Mouse (Mus musculus) midbrain, postnatal 0 days (tissue): ENCODE measurements around the gene Cabp7. TPM values are rescaled to one million over a fixed set of nuclear protein-coding genes. Genes with fewer than 3 reads are reported as not detected.

ENCODE experiments used
- ATAC-seq: fragments of 200-750 bp; cut with Nextera tagmentation; 2 replicates; pipeline ENCODE4 v1.8.0; 2017; ENCODE audit warnings: moderate number of reproducible peaks, mild to moderate bottlenecking, moderate TSS enrichment, moderate library complexity; ENCODE audit not compliant: low FRiP score
- DNase-seq: peaks from one replicate; pipeline ENCODE4 v3.0.0-alpha.2; 2015; ENCODE audit warnings: low spot score
- H3K27ac ChIP-seq: fragments of 300-500 bp; sonication (generic); 2 replicates; pipeline ENCODE4 v1.5.1; 2014; ENCODE audit warnings: low read depth, mild to moderate bottlenecking, low read length, mixed read lengths
- H3K27me3 ChIP-seq: fragments of 300-500 bp; sonication (generic); 2 replicates; pipeline ENCODE4 v1.6.1; 2014; ENCODE audit warnings: low read length, control low read depth, mixed read lengths; ENCODE audit not compliant: insufficient read depth
- H3K36me3 ChIP-seq: fragments of 300-500 bp; sonication (generic); 2 replicates; pipeline ENCODE4 v1.6.1; 2014; ENCODE audit warnings: low read length, control low read depth, mixed read lengths; ENCODE audit not compliant: insufficient read depth
- H3K4me1 ChIP-seq: fragments of 300-500 bp; sonication (generic); 2 replicates; pipeline ENCODE4 v1.6.1; 2014; ENCODE audit warnings: mild to moderate bottlenecking, control low read depth, antibody characterized with exemption, low read length, mixed read lengths; ENCODE audit not compliant: insufficient read depth
- H3K4me2 ChIP-seq: fragments of 300-500 bp; sonication (generic); 2 replicates; pipeline ENCODE4 v1.6.1; 2014; ENCODE audit warnings: low read depth, mild to moderate bottlenecking, low read length, mixed read lengths; ENCODE audit not compliant: poor library complexity, severe bottlenecking
- H3K4me3 ChIP-seq: fragments of 300-500 bp; sonication (generic); 2 replicates; pipeline ENCODE4 v1.5.1; 2014; ENCODE audit warnings: low read depth, mild to moderate bottlenecking, low read length, moderate library complexity
- H3K9ac ChIP-seq: fragments of 300-500 bp; sonication (generic); replicated peaks from 2 replicates; pipeline ENCODE4 v1.6.1; 2014; ENCODE audit warnings: mild to moderate bottlenecking, low read length, moderate library complexity, mixed read lengths; ENCODE audit not compliant: poor library complexity, severe bottlenecking
- H3K9me3 ChIP-seq: fragments of 300-500 bp; sonication (generic); 2 replicates; pipeline ENCODE4 v1.6.1; 2016; ENCODE audit warnings: low read length, control low read depth
- CTCF ChIP-seq: IDR thresholded peaks from 2 replicates; pipeline ENCODE4 v1.5.1; 2016; ENCODE audit warnings: antibody characterized with exemption, mild to moderate bottlenecking
- WGBS: fragments of 180-500 bp; shearing (Covaris S2); extraction: QIAGEN DNeasy Blood & Tissue Kit; methylation state at CpG from one replicate; pipeline ENCODE4 v1.1.7; 2014; 5-methylcytosine and 5-hydroxymethylcytosine counted together
- polyA plus RNA-seq: library from polyadenylated mRNA; unstranded; fragments of >200 nt; fragmentation: Nextera tagmentation; extraction: Ambion mirVana; gene quantifications from 2 replicates; pipeline ENCODE4 v1.2.1, GENCODE M21; 2015
- total RNA-seq: library from RNA; depleted of rRNA; stranded (reverse); fragments of >200 nt; gene quantifications from 2 replicates; pipeline ENCODE4 v1.2.3, GENCODE M21; 2014

Cabp7 gene
- total and polyA plus RNA-seq, 2 experiments from 2014 or later: 1.8 to 15.7 TPM

DNA sequence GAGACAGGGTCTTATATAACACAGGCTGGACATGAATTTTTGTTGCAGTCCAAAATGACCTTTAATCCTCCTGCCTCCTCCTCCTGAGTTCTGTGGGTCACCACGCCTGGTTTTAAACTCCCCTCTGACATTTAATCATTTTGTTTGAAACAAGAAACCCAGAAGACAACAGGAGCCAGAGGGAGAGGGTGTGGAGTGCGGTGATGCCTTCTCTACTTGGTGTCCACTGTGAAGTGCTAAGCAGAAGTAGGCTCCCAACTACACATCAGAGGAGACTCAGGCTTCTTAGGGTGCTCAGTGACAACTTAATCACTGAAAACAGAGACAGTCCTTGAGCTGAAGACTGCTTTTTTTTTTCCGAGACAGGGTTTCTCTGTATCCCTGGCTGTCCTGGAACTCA is 34.3 kb upstream of the Cabp7 start:
- no peaks in the 10 kb centered on the region for H3K9me3 ChIP-seq
- H3K4me2 ChIP-seq: no peak overlapping the region
- no peaks in the 10 kb centered on the region for H3K4me1 ChIP-seq
- H3K36me3 ChIP-seq: peaks cover 38% of the 10 kb centered on the region
- TF ChIP-seq CTCF: no peak
- DNase-seq: no peak
- ATAC-seq: no peak
- H3K4me3 ChIP-seq: no peak overlapping the region
- no peaks in the 10 kb centered on the region for H3K27me3 ChIP-seq
- 91% methylated on average over 3 of the region's 3 CpGs for WGBS
- H3K27ac ChIP-seq: no peak overlapping the region
- H3K9ac ChIP-seq: no peak overlapping the region

DNA sequence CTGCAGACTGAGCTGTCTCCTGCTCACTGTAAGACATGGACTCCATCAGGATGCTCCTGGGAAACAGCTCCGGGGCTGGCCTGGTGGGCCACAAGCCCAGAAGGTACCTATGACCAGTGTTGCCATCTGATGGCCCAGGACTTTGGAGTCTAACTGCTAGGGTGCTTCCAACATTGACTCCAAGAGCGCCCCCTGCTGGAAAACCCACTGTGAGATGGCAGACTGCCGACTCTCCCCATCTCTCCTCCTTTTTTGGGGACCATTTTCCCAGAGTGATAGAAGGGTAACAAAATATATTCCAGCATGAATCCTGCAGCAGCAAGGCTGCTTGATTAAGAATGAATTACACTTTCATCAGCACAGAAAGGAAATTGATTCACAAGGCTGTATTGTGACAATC is 26.3 kb upstream of the Cabp7 start:
- ATAC-seq: no peak; the same call in 1 of the 2 replicates
- Histone ChIP-seq H3K27ac (no peak overlapping the region), H3K27me3 (no peaks in the 10 kb centered on the region), H3K36me3 (no peaks in the 10 kb centered on the region; the same call in none of the 2 replicates), H3K4me3 (no peak overlapping the region), H3K9ac (no peak overlapping the region), H3K4me1 (no peaks in the 10 kb centered on the region), H3K9me3 (no peaks in the 10 kb centered on the region), H3K4me2 (no peak overlapping the region)
- peak; percentile 70 for TF ChIP-seq CTCF
- 35% methylated on average over 3 of the region's 3 CpGs for WGBS
- peak; percentile 56 for DNase-seq

DNA sequence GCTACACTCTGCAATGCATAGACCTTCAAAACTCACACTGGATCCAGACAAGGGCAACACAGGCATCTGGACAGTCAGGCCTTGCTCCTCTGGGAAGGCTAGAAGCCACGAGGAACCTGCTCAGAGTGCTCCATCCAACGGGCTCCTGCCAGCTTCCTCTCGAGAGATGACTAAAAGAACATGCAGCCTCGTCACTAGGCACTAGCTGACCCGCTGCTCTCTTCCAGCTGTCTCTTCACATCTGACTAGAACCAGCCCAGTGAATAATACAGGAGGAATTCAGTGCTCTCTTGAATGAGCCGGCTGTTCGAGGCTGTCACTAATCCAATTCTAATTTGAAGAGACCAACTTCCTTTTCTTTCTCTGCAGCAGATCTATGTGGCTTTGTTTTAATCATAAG is 25.2 kb upstream of the Cabp7 start:
- H3K9me3 ChIP-seq: no peaks in the 10 kb centered on the region
- H3K4me2 ChIP-seq: no peak overlapping the region
- DNase-seq: no peak
- H3K27ac ChIP-seq: no peak overlapping the region
- 42% methylated on average over 7 of the region's 7 CpGs for WGBS
- no peak overlapping the region for H3K4me3 ChIP-seq
- no peaks in the 10 kb centered on the region for H3K27me3 ChIP-seq
- H3K4me1 ChIP-seq: no peaks in the 10 kb centered on the region
- no peak for ATAC-seq
- TF ChIP-seq CTCF: no peak
- H3K9ac ChIP-seq: no peak overlapping the region
- no peaks in the 10 kb centered on the region; the same call in 1 of the 2 replicates for H3K36me3 ChIP-seq

DNA sequence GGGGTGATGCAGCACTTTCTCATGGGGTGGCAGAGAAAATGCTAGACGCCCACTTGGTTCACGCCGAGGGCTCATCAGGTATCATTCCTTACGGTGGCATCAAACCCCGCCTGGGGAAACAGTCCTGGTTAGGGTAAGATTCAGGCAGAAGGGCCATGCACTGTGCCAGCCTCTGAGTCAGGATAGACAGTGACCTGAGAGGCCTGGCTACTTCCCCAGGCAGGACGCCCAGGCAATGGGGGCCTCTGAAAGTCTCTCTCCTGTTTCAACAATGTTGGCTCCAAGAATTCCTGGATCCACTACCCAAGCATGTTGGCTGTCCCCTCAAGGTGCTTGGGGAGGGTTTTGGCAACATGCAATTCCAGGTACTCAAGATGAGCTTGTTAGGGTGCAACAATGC is 23.3 kb upstream of the Cabp7 start:
- no peaks in the 10 kb centered on the region for H3K9me3 ChIP-seq
- WGBS: 91% methylated on average over 6 of the region's 6 CpGs
- H3K36me3 ChIP-seq: no peaks in the 10 kb centered on the region; the same call in 1 of the 2 replicates
- no peak overlapping the region for H3K4me3 ChIP-seq
- DNase-seq: no peak
- no peak for TF ChIP-seq CTCF
- H3K27ac ChIP-seq: no peak overlapping the region
- ATAC-seq: no peak
- no peak overlapping the region for H3K4me2 ChIP-seq
- H3K9ac ChIP-seq: no peak overlapping the region
- H3K4me1 ChIP-seq: no peaks in the 10 kb centered on the region
- no peaks in the 10 kb centered on the region for H3K27me3 ChIP-seq

DNA sequence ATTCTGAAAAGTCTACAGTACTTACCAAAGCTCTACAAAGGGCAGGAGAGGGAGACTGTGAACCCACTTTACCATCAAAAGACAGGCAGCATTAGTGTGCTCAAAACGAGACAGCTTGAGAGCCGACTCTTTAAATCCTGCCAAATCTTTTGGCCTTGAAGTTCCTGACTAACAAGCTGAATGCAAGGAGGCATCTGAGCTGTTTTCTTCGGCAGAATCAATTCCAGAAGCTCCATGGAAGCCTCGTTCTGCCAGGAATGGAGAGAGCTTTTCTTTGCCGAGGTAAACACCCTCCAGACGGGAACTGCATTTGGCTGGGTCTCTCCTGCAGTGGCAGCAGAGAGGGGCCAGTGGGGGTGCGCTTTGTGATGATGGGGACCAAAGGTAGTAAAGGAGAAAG is 22.7 kb upstream of the Cabp7 start:
- H3K27me3 ChIP-seq: no peaks in the 10 kb centered on the region
- DNase-seq: peak; percentile 34
- no peaks in the 10 kb centered on the region; the same call in 1 of the 2 replicates for H3K36me3 ChIP-seq
- no peak overlapping the region for H3K9ac ChIP-seq
- no peaks in the 10 kb centered on the region for H3K9me3 ChIP-seq
- no peak overlapping the region for H3K4me3 ChIP-seq
- no peaks in the 10 kb centered on the region for H3K4me1 ChIP-seq
- H3K27ac ChIP-seq: no peak overlapping the region
- no peak for ATAC-seq
- WGBS: 62% methylated on average over 7 of the region's 7 CpGs
- no peak for TF ChIP-seq CTCF
- no peak overlapping the region for H3K4me2 ChIP-seq

DNA sequence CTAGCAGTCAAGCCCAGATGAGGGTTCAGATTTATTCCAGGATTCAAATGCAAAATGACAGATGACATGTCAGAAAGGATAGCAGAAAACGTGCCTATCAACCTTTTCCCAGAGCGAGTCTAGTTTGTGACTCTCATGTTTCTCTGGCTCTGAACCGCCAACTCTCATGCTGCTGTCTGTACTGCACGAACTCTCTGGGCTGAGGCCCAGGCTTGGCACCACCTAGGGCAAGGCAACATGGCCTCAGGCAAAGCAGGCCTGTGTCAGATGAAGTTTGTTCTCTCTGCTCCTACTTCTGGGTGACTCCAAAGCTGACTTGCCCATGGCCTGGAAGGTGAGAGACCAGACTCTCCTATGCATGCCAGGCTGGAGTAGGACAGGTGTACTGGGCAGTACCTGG is 21.8 kb upstream of the Cabp7 start:
- no peaks in the 10 kb centered on the region; the same call in 1 of the 2 replicates for H3K36me3 ChIP-seq
- no peak overlapping the region for H3K9ac ChIP-seq
- 85% methylated on average over 4 of the region's 4 CpGs for WGBS
- H3K27me3 ChIP-seq: no peaks in the 10 kb centered on the region
- no peak for DNase-seq
- TF ChIP-seq CTCF: no peak
- H3K27ac ChIP-seq: no peak overlapping the region
- no peak overlapping the region for H3K4me2 ChIP-seq
- H3K4me1 ChIP-seq: no peaks in the 10 kb centered on the region
- H3K4me3 ChIP-seq: no peak overlapping the region
- H3K9me3 ChIP-seq: no peaks in the 10 kb centered on the region
- ATAC-seq: no peak
